Mouse (Mus musculus) adrenal gland, postnatal 14 days (tissue): ENCODE results near the gene Ttf1. TPM values are rescaled to one million over a fixed set of nuclear protein-coding genes. Genes with fewer than 3 reads are reported as not detected.
"Not testable (repeated sequence)": the region's sequence is repeated elsewhere in the genome, so short reads cannot be mapped to it uniquely, and the experiment has no call there.

Experiments
- DNase-seq: peaks from one replicate; pipeline ENCODE4 v3.0.0; 2021; ENCODE audit warnings: mixed read lengths
- total RNA-seq: library from RNA; stranded (reverse); gene quantifications from 2 replicates; pipeline ENCODE4 v1.2.3, GENCODE M21; 2021

Ttf1 gene
- total RNA-seq, 1 experiment from 2014 or later, result 12.0 TPM

GRCm38 (mm10) chr2:29054991-29055390 is 5.1 kb upstream of the Ttf1 start, which contains the start of gene Cfap77:
TSS of gene Cfap77 (minus strand) at chr2:29055066.
- peak; percentile 86 for DNase-seq

GRCm38 (mm10) chr2:29065796-29066195 is 5.7 kb downstream of the Ttf1 start:
- no peak for DNase-seq

- peak; percentile 19 for DNase-seq
Measured at GRCm38 (mm10) chr2:29066410-29066809, 6.3 kb downstream of the Ttf1 start.

- no peak for DNase-seq
Measured at GRCm38 (mm10) chr2:29074676-29075075, 14.6 kb downstream of the Ttf1 start.

- DNase-seq, result no peak
Measured at GRCm38 (mm10) chr2:29075331-29076070, 15.4 kb downstream of the Ttf1 start.

- no peak for DNase-seq
Measured at GRCm38 (mm10) chr2:29076226-29076625, 16.2 kb downstream of the Ttf1 start.

GRCm38 (mm10) chr2:29081965-29082364 is 21.9 kb downstream of the Ttf1 start:
- peak; percentile 32 for DNase-seq

- no peak for DNase-seq
Measured at GRCm38 (mm10) chr2:29086026-29086425, 26.0 kb downstream of the Ttf1 start.

- peak; percentile 46 for DNase-seq
Measured at GRCm38 (mm10) chr2:29089276-29089675, 29.2 kb downstream of the Ttf1 start.

- no peak for DNase-seq
Measured at GRCm38 (mm10) chr2:29095674-29096073, 35.6 kb downstream of the Ttf1 start.

GRCm38 (mm10) chr2:29096751-29097150 is 36.7 kb downstream of the Ttf1 start:
- no peak for DNase-seq

GRCm38 (mm10) chr2:29097465-29097864 is 37.4 kb downstream of the Ttf1 start:
- DNase-seq, result no peak

- not testable (repeated sequence) for DNase-seq
Measured at GRCm38 (mm10) chr2:29097955-29098354, 37.9 kb downstream of the Ttf1 start.

- DNase-seq, result no peak
Measured at GRCm38 (mm10) chr2:29098786-29099185, 38.7 kb downstream of the Ttf1 start.

- DNase-seq, result no peak
Measured at GRCm38 (mm10) chr2:29099646-29100045, 39.6 kb downstream of the Ttf1 start.

GRCm38 (mm10) chr2:29100822-29101534 is 40.9 kb downstream of the Ttf1 start:
- DNase-seq, result peak; percentile 21

GRCm38 (mm10) chr2:29102416-29103377 is 42.6 kb downstream of the Ttf1 start:
- DNase-seq, result not testable (repeated sequence)

GRCm38 (mm10) chr2:29120969-29121368 is 60.9 kb downstream of the Ttf1 start:
- DNase-seq, result no peak

- DNase-seq, result no peak
Measured at GRCm38 (mm10) chr2:29122446-29122845, 62.4 kb downstream of the Ttf1 start.

GRCm38 (mm10) chr2:29123907-29124569 is 64.0 kb downstream of the Ttf1 start, which contains the start of gene Setx:
TSS of gene Setx (plus strand) at chr2:29124181.
- DNase-seq, result no peak

GRCm38 (mm10) chr2:29124571-29124935 is 64.5 kb downstream of the Ttf1 start:
- DNase-seq, result no peak
